Mouse (Mus musculus): ENCODE measurements around the gene Piezo1.

DNA sequence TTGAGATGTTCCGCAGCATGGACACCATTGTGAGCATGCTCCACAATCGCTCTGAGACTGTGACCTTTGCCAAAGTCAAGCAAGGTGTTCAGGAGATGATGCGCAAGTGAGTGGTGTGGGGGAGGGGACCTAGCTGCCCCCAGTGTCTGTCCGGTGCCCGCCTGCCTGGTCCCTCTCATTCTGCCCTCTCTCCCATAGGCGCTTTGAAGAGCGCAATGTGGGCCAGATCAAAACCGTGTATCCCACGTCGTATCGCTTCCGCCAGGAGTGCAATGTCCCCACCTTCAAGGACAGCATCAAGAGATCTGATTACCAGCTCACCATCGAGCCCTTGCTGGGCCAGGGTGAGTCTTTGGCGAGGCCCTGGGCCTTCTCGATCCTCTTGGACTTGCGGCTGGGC is 18.9 kb upstream of the Piezo1 start:
- no peak for TF ChIP-seq CTCF (conservative IDR thresholded peaks at IDR 0.05; ENCODE audit: low read length)
- TF ChIP-seq NANOG (IDR thresholded peaks at IDR 0.05; ENCODE audit: borderline replicate concordance, low read length) = no peak
- no peak for TF ChIP-seq POU5F1 (IDR thresholded peaks at IDR 0.05; ENCODE audit: borderline replicate concordance, low read length)

Measured in E14TG2a.4 (cell line).